Mouse (Mus musculus) embryonic fibroblast, embryonic 13.5 days (primary cell): ENCODE measurements around the gene Syde1. TPM values are rescaled to one million over a fixed set of nuclear protein-coding genes. Genes with fewer than 3 reads are reported as not detected.

Experiments
- H3K27ac ChIP-seq: 2 replicates; pipeline ENCODE4 v1.5.1; 2012; ENCODE audit warnings: low read length, control low read depth, inconsistent platforms; ENCODE audit not compliant: insufficient read depth
- H3K4me1 ChIP-seq: 2 replicates; pipeline ENCODE4 v1.6.1; 2011; ENCODE audit warnings: low read length; ENCODE audit not compliant: control insufficient read depth, insufficient read depth
- H3K4me3 ChIP-seq: 2 replicates; pipeline ENCODE4 v1.5.1; 2011; ENCODE audit warnings: mild to moderate bottlenecking, control low read depth, low read length; ENCODE audit not compliant: insufficient read depth
- CTCF ChIP-seq: IDR thresholded peaks from 2 replicates; pipeline ENCODE4 v1.5.1; 2011; ENCODE audit warnings: mild to moderate bottlenecking, control low read depth, low read length, moderate library complexity, borderline replicate concordance; ENCODE audit not compliant: insufficient read depth
- POLR2A ChIP-seq: IDR thresholded peaks from 2 replicates; pipeline ENCODE4 v1.6.1; 2011; ENCODE audit warnings: low read depth, mild to moderate bottlenecking, control low read depth, low read length, moderate library complexity
- polyA plus RNA-seq: library from polyadenylated mRNA; stranded (reverse); fragments of >200 nt; gene quantifications from 2 replicates; pipeline ENCODE4 v1.2.4, GENCODE M21; 2011; ENCODE audit warnings: low read depth; ENCODE audit not compliant: missing spikeins, insufficient read length

The Syde1 gene
- polyA plus RNA-seq, 1 experiment: 50.5 TPM

- peaks cover 3% of the 10 kb centered on the region; the same call in 1 of the 2 replicates for H3K4me1 ChIP-seq
- no peak overlapping the region for H3K4me3 ChIP-seq
- no peak for TF ChIP-seq POLR2A
- no peak for TF ChIP-seq CTCF
- H3K27ac ChIP-seq: no peak overlapping the region
Measured at GRCm38 (mm10) chr10:78593736-78594135, 2.0 kb upstream of the Syde1 start.

GRCm38 (mm10) chr10:78592856-78593379 is 1.2 kb upstream of the Syde1 start:
- TF ChIP-seq POLR2A (no peak), CTCF (no peak)
- peaks cover 3% of the 10 kb centered on the region; the same call in 1 of the 2 replicates for H3K4me1 ChIP-seq
- no peak overlapping the region for H3K4me3 ChIP-seq
- no peak overlapping the region for H3K27ac ChIP-seq

GRCm38 (mm10) chr10:78590744-78591143 is 1.0 kb downstream of the Syde1 start:
- Histone ChIP-seq H3K4me1 (peaks cover 3% of the 10 kb centered on the region; the same call in 1 of the 2 replicates), H3K4me3 (peak overlapping the region; percentile 84), H3K27ac (peak overlapping the region; percentile 81)
- no peak for TF ChIP-seq CTCF
- TF ChIP-seq POLR2A: peak; percentile 18; the same call in 1 of the 2 replicates

- Histone ChIP-seq H3K4me3 (peak overlapping the region; percentile 84), H3K27ac (no peak overlapping the region)
- TF ChIP-seq CTCF: no peak
- TF ChIP-seq POLR2A: no peak
Measured at GRCm38 (mm10) chr10:78589901-78590300, 1.9 kb downstream of the Syde1 start.

GRCm38 (mm10) chr10:78589291-78589690 is 2.5 kb downstream of the Syde1 start:
- Histone ChIP-seq H3K4me3 (no peak overlapping the region), H3K4me1 (peaks cover 3% of the 10 kb centered on the region; the same call in 1 of the 2 replicates), H3K27ac (no peak overlapping the region)
- TF ChIP-seq CTCF (no peak), POLR2A (no peak)

More at GRCm38 (mm10) chr10:78589901-78590300, 1.9 kb downstream of the Syde1 start:
- H3K4me1 ChIP-seq: peaks cover 3% of the 10 kb centered on the region; the same call in 1 of the 2 replicates

GRCm38 (mm10) chr10:78586026-78586425 is 5.7 kb downstream of the Syde1 start:
- no peak overlapping the region for H3K4me3 ChIP-seq
- TF ChIP-seq CTCF (no peak), POLR2A (no peak)
- H3K27ac ChIP-seq: no peak overlapping the region
- no peaks in the 10 kb centered on the region for H3K4me1 ChIP-seq

- TF ChIP-seq CTCF: no peak
- TF ChIP-seq POLR2A: no peak
- Histone ChIP-seq H3K27ac (no peak overlapping the region), H3K4me1 (no peaks in the 10 kb centered on the region), H3K4me3 (no peak overlapping the region)
Measured at GRCm38 (mm10) chr10:78585606-78586005, 6.2 kb downstream of the Syde1 start.

GRCm38 (mm10) chr10:78584996-78585395 is 6.8 kb downstream of the Syde1 start:
- H3K4me1 ChIP-seq: no peaks in the 10 kb centered on the region
- no peak overlapping the region for H3K27ac ChIP-seq
- TF ChIP-seq POLR2A (no peak), CTCF (no peak)
- H3K4me3 ChIP-seq: no peak overlapping the region

GRCm38 (mm10) chr10:78583939-78584338 is 7.8 kb downstream of the Syde1 start:
- H3K4me3 ChIP-seq: no peak overlapping the region
- TF ChIP-seq CTCF (no peak), POLR2A (peak; percentile 25; the same call in 1 of the 2 replicates)
- no peaks in the 10 kb centered on the region for H3K4me1 ChIP-seq
- H3K27ac ChIP-seq: no peak overlapping the region

- Histone ChIP-seq H3K27ac (no peak overlapping the region), H3K4me3 (no peak overlapping the region), H3K4me1 (no peaks in the 10 kb centered on the region)
- no peak; the same call in 1 of the 2 replicates for TF ChIP-seq POLR2A
- TF ChIP-seq CTCF: no peak
Measured at GRCm38 (mm10) chr10:78583347-78583746, 8.4 kb downstream of the Syde1 start.
